Mouse (Mus musculus): ENCODE measurements around the gene Coro1b. TPM values are rescaled to one million over a fixed set of nuclear protein-coding genes. Genes with fewer than 3 reads are reported as not detected.

The Coro1b gene
- 10 to 100 TPM; 11.9 to 13.4 TPM for total RNA-seq (2021)
- long read RNA-seq, experiment 1, partial matches to known transcripts: 0 of 10 reads
- long read RNA-seq, experiment 1, other reads (novel, unspliced or antisense): 7 of 10 reads
- long read RNA-seq, experiment 2, partial matches to known transcripts: 2 of 10 reads
- long read RNA-seq, experiment 2, other reads (novel, unspliced or antisense): 6 of 10 reads

- DNase-seq (ENCODE audit: low spot score): peak; percentile 97
Measured at GRCm38 (mm10) chr19:4148491-4148806, at the start of gene Coro1b. Coro1b (plus strand) TSS chr19:4148619.

DNA sequence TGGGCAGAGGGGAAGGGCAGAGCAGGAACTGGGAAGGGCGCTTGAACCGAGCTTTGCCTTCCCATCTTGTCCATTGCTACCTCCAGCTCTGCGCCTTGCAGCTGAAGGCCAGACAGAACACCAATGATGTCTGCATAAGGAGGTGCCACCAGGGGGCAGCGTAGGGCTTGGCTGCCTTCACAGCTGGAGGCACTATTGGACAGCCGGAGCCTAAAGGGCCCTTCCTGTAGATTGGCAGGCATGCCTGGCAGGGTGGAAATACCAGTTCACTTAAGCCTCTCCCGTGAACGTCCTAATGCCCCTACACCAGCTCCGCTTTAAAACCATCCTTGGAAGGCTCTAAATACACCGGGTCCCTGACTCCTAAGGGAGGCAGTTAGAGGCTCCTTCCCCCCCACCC, 49.4 kb upstream of the Coro1b start:
- peak; percentile 92 for DNase-seq (ENCODE audit: low spot score)

- peak; percentile 77 for DNase-seq (ENCODE audit: low spot score)
Measured at GRCm38 (mm10) chr19:4099837-4100717, 48.3 kb upstream of the Coro1b start, which contains the start of gene Pitpnm1. Pitpnm1 (plus strand) TSS chr19:4099998.

DNA sequence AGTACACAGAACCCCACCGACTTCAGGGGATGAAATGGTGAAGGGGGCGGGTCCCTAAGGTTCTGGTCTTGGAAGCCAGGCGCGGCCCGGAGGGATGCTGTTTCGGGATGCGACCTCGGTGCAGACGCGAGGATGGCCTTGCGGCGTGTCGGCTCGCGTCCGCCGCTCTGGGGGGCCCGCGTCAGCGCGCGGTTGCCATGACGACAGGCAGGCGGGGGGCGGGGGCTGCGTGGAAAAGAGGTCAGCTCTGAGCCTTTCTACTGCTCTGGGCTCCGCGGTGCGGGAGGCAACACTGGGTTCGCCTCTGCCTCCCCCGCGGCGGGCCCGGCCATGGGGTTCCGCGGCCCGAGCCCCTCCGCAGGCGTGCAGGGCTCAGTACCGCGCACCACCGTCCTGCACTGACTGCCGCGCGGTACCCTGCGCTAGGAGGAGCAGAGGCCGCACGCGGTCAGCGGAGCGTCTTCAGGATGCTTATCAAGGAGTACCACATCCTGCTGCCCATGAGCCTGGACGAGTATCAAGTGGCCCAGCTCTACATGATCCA, 47.6 kb upstream of the Coro1b start:
- DNase-seq (ENCODE audit: low spot score): no peak

- no peak for DNase-seq (ENCODE audit: low spot score)
Measured at GRCm38 (mm10) chr19:4101466-4101865, 47.0 kb upstream of the Coro1b start.

GRCm38 (mm10) chr19:4102049-4102448, 46.4 kb upstream of the Coro1b start:
- DNase-seq (ENCODE audit: low spot score): no peak

- no peak for DNase-seq (ENCODE audit: low spot score)
Measured at GRCm38 (mm10) chr19:4102626-4103025, 45.8 kb upstream of the Coro1b start.

- DNase-seq (ENCODE audit: low spot score): no peak
Measured at GRCm38 (mm10) chr19:4103294-4103693, 45.1 kb upstream of the Coro1b start.

DNA sequence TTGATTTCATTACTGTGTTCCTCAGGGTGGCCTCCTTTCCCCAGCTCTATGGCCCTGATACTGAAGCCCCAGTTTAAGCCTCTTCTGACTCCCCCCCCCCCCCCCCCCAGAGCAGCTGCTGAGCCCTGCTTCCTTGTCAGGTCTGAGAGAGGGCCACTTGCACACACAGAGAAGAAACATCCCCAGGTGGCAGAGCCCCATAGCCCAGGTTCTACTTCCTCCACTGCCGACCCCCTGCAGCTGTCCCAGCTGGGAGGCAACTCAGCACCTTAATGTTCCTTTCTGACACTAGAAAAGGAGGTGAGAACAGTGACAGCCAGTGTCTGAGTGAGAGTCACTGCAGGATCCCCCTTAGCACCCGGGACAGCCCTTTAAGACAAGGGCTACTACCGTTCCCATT, 44.6 kb upstream of the Coro1b start:
- no peak for DNase-seq (ENCODE audit: low spot score)

DNA sequence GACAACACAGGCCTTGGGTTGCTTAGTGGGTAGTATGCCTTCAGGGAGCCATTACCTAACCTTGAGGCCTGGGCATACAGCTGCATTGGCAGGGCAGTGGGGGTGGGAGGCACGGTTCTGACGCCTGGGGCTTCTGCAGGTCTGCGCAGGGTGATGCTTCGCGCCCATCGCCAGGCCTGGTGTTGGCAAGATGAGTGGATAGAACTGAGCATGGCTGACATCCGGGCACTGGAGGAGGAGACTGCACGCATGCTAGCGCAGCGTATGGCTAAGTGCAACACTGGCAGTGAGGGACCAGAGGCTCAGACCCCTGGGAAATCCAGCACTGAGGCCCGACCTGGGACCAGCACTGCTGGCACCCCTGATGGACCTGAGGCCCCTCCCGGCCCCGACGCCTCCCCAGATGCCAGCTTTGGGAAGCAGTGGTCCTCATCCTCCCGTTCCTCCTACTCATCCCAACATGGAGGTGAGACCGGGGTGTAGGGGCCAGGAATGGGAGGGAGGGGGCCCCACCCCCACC, 43.7 kb upstream of the Coro1b start:
- DNase-seq (ENCODE audit: low spot score): no peak

- DNase-seq (ENCODE audit: low spot score): no peak
Measured at GRCm38 (mm10) chr19:4106654-4107053, 41.8 kb upstream of the Coro1b start.

DNA sequence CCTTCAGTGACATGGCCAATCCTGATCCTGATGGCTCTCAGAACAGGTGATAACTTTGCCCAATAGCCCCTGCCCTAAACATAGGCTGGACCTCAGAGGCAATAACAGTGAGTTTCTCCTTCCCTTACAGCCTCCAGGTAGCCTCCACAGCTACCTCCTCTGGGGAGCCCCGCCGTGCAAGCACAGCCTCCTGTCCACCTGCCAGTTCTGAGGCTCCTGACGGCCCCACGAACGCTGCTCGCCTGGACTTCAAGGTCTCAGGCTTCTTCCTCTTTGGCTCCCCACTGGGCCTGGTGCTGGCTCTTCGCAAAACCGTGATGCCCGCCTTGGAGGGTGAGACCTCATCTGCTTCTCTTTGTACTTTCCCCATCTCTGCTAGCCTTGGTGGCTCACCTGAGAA, 39.9 kb upstream of the Coro1b start:
- DNase-seq (ENCODE audit: low spot score): no peak

- no peak for DNase-seq (ENCODE audit: low spot score)
Measured at GRCm38 (mm10) chr19:4112063-4112960, 36.1 kb upstream of the Coro1b start.

- DNase-seq (ENCODE audit: low spot score): peak; percentile 81
Measured at GRCm38 (mm10) chr19:4113186-4113805, 35.1 kb upstream of the Coro1b start.

GRCm38 (mm10) chr19:4113806-4114230, 34.6 kb upstream of the Coro1b start:
- no peak for DNase-seq (ENCODE audit: low spot score)

DNA sequence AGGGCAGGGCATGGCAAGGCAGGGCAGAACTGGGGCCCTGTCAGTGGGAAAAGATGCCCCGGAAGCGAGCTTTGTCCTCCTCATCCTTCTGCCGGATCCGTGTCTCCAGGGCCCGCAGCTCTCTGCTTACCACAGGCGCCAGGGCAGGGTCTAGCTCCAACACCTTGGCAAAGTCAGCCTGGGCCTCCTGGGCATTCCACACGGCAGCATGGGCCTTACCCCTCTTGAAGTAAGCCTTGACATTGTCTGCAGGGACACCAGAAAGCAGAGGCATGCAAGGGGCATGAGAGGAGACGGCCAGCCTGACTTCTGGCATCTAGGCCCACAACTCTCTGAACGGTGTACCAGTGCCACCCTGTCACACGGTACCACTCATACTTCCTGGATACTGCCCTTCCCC, 33.9 kb upstream of the Coro1b start:
- no peak for DNase-seq (ENCODE audit: low spot score)

DNA sequence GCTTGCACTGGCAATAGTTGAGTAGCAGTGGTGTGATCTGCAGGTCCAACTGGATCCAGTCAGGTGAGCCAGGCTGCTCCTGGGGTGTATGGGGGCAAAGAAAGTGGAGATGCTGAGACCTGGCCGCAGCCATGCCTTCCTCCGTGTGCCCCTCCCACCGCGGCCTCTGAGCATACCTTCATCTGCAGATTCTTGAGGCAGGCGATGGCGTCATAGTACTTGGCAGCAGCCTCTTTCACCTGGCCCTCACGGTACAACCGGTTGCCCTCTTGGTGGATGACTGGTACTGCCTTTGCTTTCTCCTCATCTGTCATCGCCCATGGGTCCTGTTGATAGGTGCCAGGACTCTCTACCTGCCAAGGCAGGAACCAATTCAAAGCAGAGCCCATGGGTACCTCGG, 33.3 kb upstream of the Coro1b start:
- DNase-seq (ENCODE audit: low spot score): no peak

GRCm38 (mm10) chr19:4115816-4116215, 32.6 kb upstream of the Coro1b start:
- DNase-seq (ENCODE audit: low spot score): no peak

DNA sequence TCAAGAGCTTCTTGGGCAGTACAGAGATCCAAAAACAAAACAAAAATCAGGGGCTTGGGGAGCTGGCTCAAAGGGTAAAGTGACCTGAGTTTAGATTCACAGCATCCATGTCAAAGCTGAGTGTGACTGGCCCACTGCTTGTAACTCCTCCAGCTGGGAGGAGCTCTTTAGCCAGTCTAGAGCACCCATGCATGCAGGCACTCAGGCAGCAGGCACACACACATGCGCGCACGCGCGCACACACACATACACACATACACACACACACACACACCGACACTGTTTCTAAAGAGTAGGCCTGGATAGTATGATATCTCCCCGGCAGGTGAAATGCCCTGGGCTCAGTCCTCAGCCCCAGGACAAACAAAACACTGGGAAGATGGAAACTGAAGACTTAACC, 31.4 kb upstream of the Coro1b start:
- DNase-seq (ENCODE audit: low spot score): no peak

DNA sequence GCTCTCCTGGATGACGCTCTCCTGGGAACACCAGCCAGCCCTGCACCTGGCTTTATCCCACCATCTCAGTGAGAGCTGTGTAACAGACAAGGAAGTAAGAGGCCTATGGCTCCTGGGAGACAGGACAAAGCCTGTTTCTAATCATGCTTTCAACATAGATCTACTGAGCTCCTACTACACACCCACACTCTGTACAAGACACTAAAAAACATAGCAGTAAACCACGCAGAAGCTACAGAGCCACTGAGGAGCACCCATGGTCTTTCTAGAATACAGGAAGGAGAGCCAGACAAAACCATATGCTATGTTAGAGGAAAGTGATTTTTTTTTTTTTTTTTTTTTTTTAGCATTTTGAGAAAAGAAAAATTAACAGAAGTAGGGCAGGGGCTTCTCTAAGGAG, 30.1 kb upstream of the Coro1b start:
- DNase-seq (ENCODE audit: low spot score): no peak

Measured in gastrocnemius, adult 18-20 months (tissue).